Mouse (Mus musculus) right cerebral cortex, postnatal 14 days (tissue): ENCODE measurements around the gene Bdkrb2.
A peak's percentile ranks its signal among the peaks of the same experiment; 100 is the strongest.

Experiments used
- DNase-seq: peaks from one replicate; pipeline ENCODE4 v3.0.0; 2022

Gene Bdkrb2

GRCm38 (mm10) chr12:105593471-105593870 is 30.4 kb downstream of the Bdkrb2 start:
- no peak for DNase-seq

GRCm38 (mm10) chr12:105597135-105597534 is 34.1 kb downstream of the Bdkrb2 start:
- DNase-seq, result no peak

GRCm38 (mm10) chr12:105598503-105598902 is 35.5 kb downstream of the Bdkrb2 start:
- no peak for DNase-seq

GRCm38 (mm10) chr12:105599098-105599497 is 36.1 kb downstream of the Bdkrb2 start:
- no peak for DNase-seq

GRCm38 (mm10) chr12:105601586-105601985 is 38.6 kb downstream of the Bdkrb2 start:
- DNase-seq, result no peak

- no peak for DNase-seq
Measured at GRCm38 (mm10) chr12:105602581-105603210, 39.7 kb downstream of the Bdkrb2 start, which contains the start of gene Bdkrb1. Gene Bdkrb1 (plus strand): TSS chr12:105603085.

GRCm38 (mm10) chr12:105603904-105604303 is 40.9 kb downstream of the Bdkrb2 start:
- DNase-seq, result no peak

GRCm38 (mm10) chr12:105605212-105605611 is 42.2 kb downstream of the Bdkrb2 start:
- DNase-seq, result no peak

GRCm38 (mm10) chr12:105606881-105607280 is 43.9 kb downstream of the Bdkrb2 start:
- no peak for DNase-seq

- no peak for DNase-seq
Measured at GRCm38 (mm10) chr12:105611045-105611444, 48.0 kb downstream of the Bdkrb2 start.

GRCm38 (mm10) chr12:105611748-105612147 is 48.7 kb downstream of the Bdkrb2 start:
- peak; percentile 88 for DNase-seq

- no peak for DNase-seq
Measured at GRCm38 (mm10) chr12:105613559-105613958, 50.5 kb downstream of the Bdkrb2 start.

- no peak for DNase-seq
Measured at GRCm38 (mm10) chr12:105622048-105622447, 59.0 kb downstream of the Bdkrb2 start.

GRCm38 (mm10) chr12:105622981-105623539 is 60.0 kb downstream of the Bdkrb2 start:
- DNase-seq, result no peak

- DNase-seq, result no peak
Measured at GRCm38 (mm10) chr12:105625798-105626197, 62.8 kb downstream of the Bdkrb2 start.

- no peak for DNase-seq
Measured at GRCm38 (mm10) chr12:105634374-105635067, 71.5 kb downstream of the Bdkrb2 start.

GRCm38 (mm10) chr12:105636551-105636950 is 73.5 kb downstream of the Bdkrb2 start:
- DNase-seq, result no peak

- no peak for DNase-seq
Measured at GRCm38 (mm10) chr12:105637554-105637953, 74.5 kb downstream of the Bdkrb2 start.

GRCm38 (mm10) chr12:105642770-105643321 is 79.8 kb downstream of the Bdkrb2 start:
- DNase-seq, result no peak
